Mouse (Mus musculus): ENCODE data around the gene Msmo1. TPM values are rescaled to one million over a fixed set of nuclear protein-coding genes. Genes with fewer than 3 reads are reported as not detected.

Gene Msmo1
- total RNA-seq (2021) = 100 to 1,000 TPM; 213 to 344 TPM
- polyA plus RNA-seq (2012; rRNA removed) = 19.4 and 34.0 TPM in 2 replicates
- long read RNA-seq, transcript Msmo1-201 (6 exons, 2,044 nt) = major isoform, 181 of 188 reads
- long read RNA-seq, partial matches to known transcripts = 1 of 188 reads
- long read RNA-seq, other reads (novel, unspliced or antisense) = 6 of 188 reads

DNA sequence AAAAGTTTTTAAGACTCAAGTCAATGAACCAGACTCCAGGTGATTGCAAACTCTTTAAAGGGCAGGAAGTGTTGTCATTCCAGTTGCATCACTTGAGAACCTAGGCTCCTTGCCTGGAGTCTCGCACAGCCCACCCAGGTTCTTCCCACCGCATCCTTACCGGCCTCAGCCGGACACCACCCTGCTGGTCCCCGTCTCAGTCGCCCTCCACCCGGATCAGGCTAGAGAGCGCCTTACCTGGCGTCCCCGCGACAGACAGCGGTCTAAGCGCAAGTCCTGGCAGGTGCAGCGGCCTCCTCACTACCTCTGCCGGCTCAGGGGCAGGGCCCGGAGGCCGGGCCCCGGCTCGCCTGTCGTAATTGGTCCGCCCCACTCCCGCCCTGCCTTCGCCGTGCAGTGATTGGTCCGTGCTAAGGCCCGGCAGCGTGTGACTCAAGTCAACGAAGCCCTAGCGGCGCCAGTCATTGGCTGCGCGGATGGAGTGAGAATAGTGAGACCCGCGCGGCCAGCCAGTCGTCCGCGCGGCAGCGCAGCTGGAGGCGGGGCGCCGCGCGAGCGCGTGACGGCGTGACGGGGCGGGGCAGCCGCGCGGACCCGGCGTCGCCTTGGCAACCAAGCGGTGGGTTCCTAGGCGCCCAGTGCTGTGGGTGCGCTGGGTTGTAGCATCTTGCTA is at the start of gene Msmo1:
TSS of gene Msmo1 (minus strand) at position 522 of the 673 bp plus-strand sequence.
- peak; percentile 98 for DNase-seq

GRCm38 (mm10) chr8:64781947-64782346 is 48.4 kb upstream of the Msmo1 start:
- DNase-seq = no peak

DNA sequence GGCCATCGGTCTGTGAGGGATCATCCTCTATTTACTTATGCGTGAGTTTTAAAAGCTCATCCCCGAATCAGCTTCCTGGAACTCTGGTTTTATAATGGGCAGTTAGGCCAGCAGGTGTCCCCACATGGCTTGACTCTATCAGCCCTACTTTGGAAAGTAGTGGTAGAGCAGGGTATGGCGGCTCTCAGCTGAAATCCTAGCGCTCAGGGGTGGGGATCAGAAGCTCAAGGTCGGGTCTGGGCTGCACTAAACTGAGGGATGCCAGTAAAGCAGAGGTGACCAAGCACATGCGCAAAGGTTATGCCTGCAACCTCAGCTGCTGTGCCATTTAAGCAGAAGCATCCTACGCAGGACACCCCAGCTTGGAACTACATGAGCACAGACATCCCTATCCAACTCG is 44.3 kb upstream of the Msmo1 start:
- DNase-seq = peak; percentile 32

GRCm38 (mm10) chr8:64774136-64774535 is 40.5 kb upstream of the Msmo1 start:
- no peak for DNase-seq

DNA sequence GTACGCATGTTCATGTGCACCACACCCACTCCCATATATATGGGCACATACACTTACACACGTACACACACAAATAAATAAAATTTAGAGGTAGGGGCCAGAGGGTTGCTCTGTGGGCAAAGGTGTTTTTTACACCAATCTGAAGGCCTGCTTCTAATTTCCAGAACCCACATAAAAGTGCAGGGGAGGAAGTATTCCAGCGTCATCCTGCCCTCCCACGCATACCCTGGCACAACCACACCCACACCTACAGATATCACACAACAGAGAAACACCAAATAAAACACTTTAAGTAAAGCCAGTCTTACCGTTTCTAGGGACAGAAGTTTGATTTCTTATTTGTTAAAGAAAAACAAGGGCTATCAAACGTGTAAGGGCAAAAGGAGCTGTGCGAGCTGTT is 37.2 kb upstream of the Msmo1 start:
- DNase-seq = no peak

DNA sequence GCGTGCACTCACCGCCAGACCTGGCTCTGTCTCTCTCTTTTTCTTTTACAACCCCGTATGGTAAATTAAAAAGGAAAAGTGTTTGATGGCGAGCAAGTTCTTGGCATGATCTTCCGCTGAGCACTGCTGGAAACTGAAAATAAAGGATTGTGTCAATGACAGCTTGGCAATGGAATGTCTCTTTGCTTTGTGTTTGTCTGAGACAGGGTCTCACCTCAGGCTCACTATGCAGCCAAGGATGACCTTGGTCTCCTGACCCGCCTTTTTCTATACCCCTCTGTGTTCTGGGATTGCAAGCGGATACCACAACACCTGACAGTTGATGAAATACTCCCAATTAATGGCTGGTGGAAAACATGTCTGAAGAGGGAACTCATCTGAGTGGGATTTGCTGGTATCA is 36.0 kb upstream of the Msmo1 start:
- no peak for DNase-seq

DNA sequence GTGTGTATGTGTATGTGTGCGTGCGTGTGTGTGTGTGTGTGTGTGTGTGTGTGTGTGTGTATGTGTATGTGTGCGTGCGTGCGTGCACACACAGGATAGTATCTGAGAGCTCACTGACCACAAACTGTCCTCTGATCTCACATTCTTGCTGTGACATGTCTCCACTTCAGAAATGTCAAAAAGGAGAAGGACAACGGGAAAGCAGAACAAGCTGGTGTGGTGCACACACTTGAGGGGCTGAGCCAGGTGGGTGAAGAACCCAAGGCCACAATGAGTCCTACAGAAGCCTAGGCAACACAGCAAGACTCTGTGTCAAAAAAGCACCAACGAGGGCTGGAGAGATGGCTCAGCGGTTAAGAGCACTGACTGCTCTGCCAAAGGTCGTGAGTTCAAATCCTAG is 35.1 kb upstream of the Msmo1 start:
- DNase-seq = no peak

GRCm38 (mm10) chr8:64767047-64767446 is 33.5 kb upstream of the Msmo1 start:
- DNase-seq = peak; percentile 63

DNA sequence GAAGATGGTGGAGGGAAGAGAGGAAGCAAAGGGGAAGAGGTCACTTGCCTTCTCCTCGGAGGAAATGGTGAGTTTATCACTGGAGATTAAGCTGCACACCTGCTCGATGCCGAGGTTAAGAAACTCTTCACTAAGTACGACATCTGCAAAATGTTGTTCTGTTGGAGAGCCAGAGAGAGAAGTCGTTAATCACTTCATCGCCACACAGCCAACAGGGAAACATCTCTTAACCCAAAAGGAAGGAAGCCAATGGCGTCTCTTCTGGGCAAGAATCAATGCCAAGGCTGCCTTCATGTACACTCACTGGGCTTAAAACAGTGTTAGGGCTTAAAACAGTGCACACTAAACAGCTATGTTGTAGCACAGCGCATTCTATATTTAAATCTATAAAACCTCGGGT is 30.5 kb upstream of the Msmo1 start:
- DNase-seq = no peak

DNA sequence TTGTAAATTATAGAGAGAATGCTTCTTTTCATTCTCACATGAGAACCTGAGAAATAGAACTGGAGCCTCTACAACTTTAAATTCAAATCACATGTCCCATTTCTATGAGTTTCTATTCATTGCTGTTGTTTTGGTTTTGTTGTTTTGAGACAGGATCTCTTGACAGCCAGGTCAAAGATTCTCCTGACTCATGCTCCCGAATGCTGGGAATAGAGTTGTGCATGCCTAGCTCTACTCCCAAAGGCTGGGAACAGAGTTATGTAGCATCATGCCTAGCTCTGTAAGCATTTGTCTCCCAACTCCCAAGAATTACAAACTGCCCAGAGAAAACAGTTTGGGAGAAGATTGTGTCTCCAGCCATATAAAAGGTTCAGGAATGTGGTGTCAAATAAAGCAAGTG is 29.2 kb upstream of the Msmo1 start:
- no peak for DNase-seq

DNA sequence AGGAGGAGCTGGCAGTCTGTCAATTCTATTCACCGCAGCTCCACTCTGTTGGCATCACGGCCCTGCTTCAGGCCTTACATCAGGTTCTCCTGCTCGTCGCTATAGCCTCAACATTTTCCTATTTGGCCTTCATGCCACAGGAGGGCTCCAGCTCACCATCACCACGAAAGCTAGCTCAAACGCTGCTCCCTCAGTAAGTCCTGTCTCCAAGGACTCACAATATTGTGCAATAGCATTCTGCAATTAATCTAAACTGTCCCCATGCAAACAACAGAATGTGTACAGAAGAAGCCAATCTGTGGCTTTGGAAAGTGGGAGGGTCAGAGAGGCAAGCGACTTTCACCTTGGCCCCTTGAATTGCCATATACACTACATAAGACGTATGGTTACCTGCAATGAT is 27.8 kb upstream of the Msmo1 start:
- peak; percentile 75 for DNase-seq

GRCm38 (mm10) chr8:64757956-64758355 is 24.4 kb upstream of the Msmo1 start:
- DNase-seq = no peak

DNA sequence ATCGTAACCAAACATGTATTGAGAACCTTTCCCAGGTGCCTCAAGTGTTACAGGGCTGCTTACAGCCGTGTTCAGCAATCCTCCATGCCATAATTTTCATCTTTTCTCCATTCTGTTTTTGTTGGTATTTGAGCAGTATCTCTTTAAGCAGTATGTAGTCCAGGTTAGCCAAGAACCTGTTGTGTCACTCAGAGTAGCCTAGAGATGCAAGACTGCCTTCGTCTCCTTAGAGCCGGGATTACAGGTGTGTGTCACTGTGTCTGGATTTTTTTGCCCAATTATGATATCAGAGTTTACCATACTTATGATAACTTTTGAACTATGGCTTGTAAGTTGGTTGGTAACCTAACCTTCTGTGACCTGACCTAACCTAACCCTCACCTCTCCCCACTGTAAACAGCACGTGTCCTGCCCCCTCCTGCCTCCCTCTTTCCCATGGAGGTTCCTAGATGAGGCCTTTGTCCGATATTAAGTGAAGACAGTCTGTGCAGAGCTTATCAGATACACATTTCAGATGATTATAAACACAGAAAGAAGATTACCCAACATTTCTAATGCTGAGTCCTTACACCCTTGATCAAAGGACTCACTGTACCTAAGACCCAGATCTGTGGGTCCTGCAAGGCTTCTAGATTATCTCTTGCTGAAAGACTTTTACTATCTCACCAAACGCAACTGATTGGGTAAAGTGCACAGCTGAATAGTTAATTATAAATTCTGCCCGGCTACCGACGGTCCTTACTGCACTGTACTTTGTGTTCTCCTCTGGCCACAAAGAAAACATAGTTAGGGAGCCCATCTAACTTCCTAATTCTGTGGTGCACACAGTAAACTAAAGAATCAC is 12.8 kb upstream of the Msmo1 start:
- DNase-seq = no peak

- no peak for DNase-seq
Measured at GRCm38 (mm10) chr8:64740547-64741211, 7.1 kb upstream of the Msmo1 start.

GRCm38 (mm10) chr8:64738916-64739315 is 5.3 kb upstream of the Msmo1 start:
- no peak for DNase-seq

DNA sequence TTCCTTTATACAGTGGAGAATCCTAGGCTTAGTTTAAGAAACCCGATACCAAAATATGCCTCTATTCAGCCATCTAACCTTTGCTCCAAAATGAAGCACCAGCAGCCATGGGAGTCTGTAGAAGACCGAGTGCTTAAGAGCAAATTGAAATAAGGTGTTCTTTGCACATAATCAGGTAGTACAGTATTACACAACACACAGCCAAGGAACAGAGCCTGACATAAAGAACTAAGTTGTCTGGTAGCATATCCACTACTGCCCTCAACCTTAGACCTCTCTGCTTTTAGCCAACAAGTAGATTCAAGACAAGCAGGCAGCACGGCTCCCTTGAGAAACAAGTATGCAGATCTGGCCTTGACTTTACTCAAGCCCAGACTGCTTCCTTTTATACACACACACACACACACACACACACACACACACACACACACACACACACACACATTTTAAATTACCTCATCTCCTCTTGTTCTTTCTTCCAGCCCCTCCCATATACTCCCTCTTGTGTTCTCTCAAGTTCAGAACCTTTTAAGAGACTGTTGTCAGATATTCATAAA is 3.3 kb upstream of the Msmo1 start:
- DNase-seq = peak; percentile 17

- peak; percentile 51 for DNase-seq
Measured at GRCm38 (mm10) chr8:64735161-64735560, 1.6 kb upstream of the Msmo1 start.

- DNase-seq = no peak
Measured at GRCm38 (mm10) chr8:64732596-64732995, 996 bp downstream of the Msmo1 start.

GRCm38 (mm10) chr8:64728156-64728555 is 5.4 kb downstream of the Msmo1 start:
- no peak for DNase-seq

- peak; percentile 80 for DNase-seq
Measured at GRCm38 (mm10) chr8:64726190-64726695, 7.3 kb downstream of the Msmo1 start.

DNA sequence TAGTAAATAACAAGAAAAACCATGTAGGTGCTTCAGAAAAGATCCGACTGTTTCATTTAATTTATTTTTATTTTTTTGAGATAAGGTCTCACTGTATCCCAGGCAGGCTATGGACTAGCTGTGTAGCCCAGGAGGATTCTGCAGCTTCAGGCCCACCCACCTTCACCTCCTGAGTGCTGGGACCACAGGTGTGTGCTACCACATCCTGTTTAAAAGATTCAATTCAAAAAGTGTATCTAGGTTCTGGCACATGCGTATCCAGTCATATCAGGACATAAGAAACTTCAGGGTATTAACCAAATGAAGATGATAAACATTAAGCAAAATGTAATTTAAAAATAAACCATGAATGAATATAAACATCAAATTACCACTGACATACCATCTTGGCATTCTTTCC is 10.4 kb downstream of the Msmo1 start:
- no peak for DNase-seq

- no peak for DNase-seq
Measured at GRCm38 (mm10) chr8:64717868-64718267, 15.7 kb downstream of the Msmo1 start.
